In genomic region chr5:127406014-127406655, GRCm38 (mm10) we compare ENCODE assay signal across 9 mouse cellular contexts.
DNase-seq lines count a peak whose midpoint lies in the region; ATAC-seq lines count a peak whose summit lies in the region.
"Had no signal": no experiment of that assay in that cellular context is flagged by ENCODE, and none has a peak within 500 bp of the region (broad histone marks: within the 10 kb centered on the region; RNA-seq: fewer than 3 reads in every experiment).

No protein-coding gene starts in this region.

- no peaks in the 10 kb centered on the region for H3K27me3 ChIP-seq in heart, embryonic 13.5 days (replicated peaks)
- no peaks in the 10 kb centered on the region for H3K27me3 ChIP-seq in forebrain, embryonic 15.5 days

- H3K36me3 ChIP-seq in heart, embryonic 13.5 days = no peaks in the 10 kb centered on the region
- no peaks in the 10 kb centered on the region for H3K36me3 ChIP-seq in forebrain, embryonic 15.5 days

- DNase-seq in heart, postnatal 36 days = no peak
- peak; percentile 80 for DNase-seq in embryo, embryonic 10 days (ENCODE audit: low spot score)
- DNase-seq in lung, postnatal 36 days = peak; percentile 29
- no peak for DNase-seq in gastrocnemius, postnatal 36 days
- no peak for DNase-seq in urinary bladder, adult 18-20 months (ENCODE audit: low spot score in 2 of 2)
- no peak for DNase-seq in left cerebral cortex, postnatal 14 days (ENCODE audit: low spot score in 2 of 2)

- intact Hi-C loops in heart, postnatal 36 days (cut with DNase I) = no loop called here
- intact Hi-C loops in gastrocnemius, postnatal 36 days (cut with DNase I) = no loop called here
- intact Hi-C loops in left cerebral cortex, postnatal 14 days (cut with DNase I) = no loop called here

- no peak overlapping the region for H3K9ac ChIP-seq in heart, embryonic 13.5 days
- no peak overlapping the region for H3K9ac ChIP-seq in forebrain, embryonic 15.5 days (replicated peaks)
- H3K9ac ChIP-seq: liver, embryonic 14.5 days had no signal

- peak overlapping the region; percentile 44; the same call in 1 of the 2 replicates for H3K4me2 ChIP-seq in heart, embryonic 13.5 days
- H3K4me2 ChIP-seq in forebrain, embryonic 15.5 days (replicated peaks) = no peak overlapping the region

- ATAC-seq in heart, embryonic 13.5 days (ENCODE audit: extremely low read depth, insufficient number of reproducible peaks, low FRiP score, low TSS enrichment) = no peak; the same call in 1 of the 2 replicates
- ATAC-seq in forebrain, embryonic 15.5 days (replicated peaks) = peak; percentile 35; the same call in 1 of the 2 replicates

- no peak overlapping the region for H3K4me3 ChIP-seq in heart, embryonic 13.5 days
- H3K4me3 ChIP-seq in forebrain, embryonic 15.5 days = no peak overlapping the region

- peaks cover 7% of the 10 kb centered on the region; the same call in 1 of the 2 replicates for H3K9me3 ChIP-seq in heart, embryonic 13.5 days
- H3K9me3 ChIP-seq in forebrain, embryonic 15.5 days = no peaks in the 10 kb centered on the region

- peak overlapping the region; percentile 64 for H3K27ac ChIP-seq in heart, embryonic 13.5 days (replicated peaks)
- H3K27ac ChIP-seq in forebrain, embryonic 15.5 days (replicated peaks) = peak overlapping the region; percentile 34; the same call in 1 of the 2 replicates
- H3K27ac ChIP-seq: liver, embryonic 14.5 days had no signal

- WGBS in heart, embryonic 13.5 days = 22% methylated on average over 9 of the region's 9 CpGs
- 34% methylated on average over 9 of the region's 9 CpGs for WGBS in forebrain, embryonic 15.5 days

- H3K4me1 ChIP-seq in heart, embryonic 13.5 days = peaks cover 18% of the 10 kb centered on the region
- peaks cover 30% of the 10 kb centered on the region for H3K4me1 ChIP-seq in forebrain, embryonic 15.5 days

Comparison
In these comparisons a context has a peak if more than half of its experiments do, and no peak if none do; other contexts are left out.
1. DNase-seq: peak in embryo, embryonic 10 days (single experiment) and lung, postnatal 36 days (single experiment); none in heart, postnatal 36 days (0 of 2), gastrocnemius, postnatal 36 days (0 of 2), urinary bladder, adult 18-20 months (0 of 2) and left cerebral cortex, postnatal 14 days (0 of 2).